Mouse (Mus musculus) embryonic facial prominence, embryonic 14.5 days (tissue): ENCODE measurements around the gene Aars. TPM values are rescaled to one million over a fixed set of nuclear protein-coding genes. Genes with fewer than 3 reads are reported as not detected.

Experiments used
- ATAC-seq: fragments of 200-750 bp; cut with Nextera tagmentation; 2 replicates; pipeline ENCODE4 v1.8.0; 2017; ENCODE audit warnings: low read depth, moderate number of reproducible peaks, moderate TSS enrichment
- DNase-seq: peaks from one replicate; pipeline ENCODE4 v3.0.0-alpha.2; 2015; ENCODE audit warnings: low spot score
- H3K27ac ChIP-seq: fragments of 300-500 bp; sonication (generic); replicated peaks from 2 replicates; pipeline ENCODE4 v1.5.1; 2014; ENCODE audit warnings: low read depth, mild to moderate bottlenecking, low read length, moderate library complexity
- H3K27me3 ChIP-seq: fragments of 300-500 bp; sonication (generic); replicated peaks from 2 replicates; pipeline ENCODE4 v1.6.1; 2014; ENCODE audit warnings: low read length; ENCODE audit not compliant: control insufficient read depth, insufficient read depth
- H3K36me3 ChIP-seq: fragments of 300-500 bp; sonication (generic); 2 replicates; pipeline ENCODE4 v1.6.1; 2014; ENCODE audit warnings: low read length, mixed read lengths; ENCODE audit not compliant: control insufficient read depth, insufficient read depth
- H3K4me1 ChIP-seq: fragments of 300-500 bp; sonication (generic); 2 replicates; pipeline ENCODE4 v1.6.1; 2014; ENCODE audit warnings: antibody characterized with exemption, low read length; ENCODE audit not compliant: control insufficient read depth, insufficient read depth
- H3K4me2 ChIP-seq: fragments of 300-500 bp; sonication (generic); 2 replicates; pipeline ENCODE4 v1.6.1; 2014; ENCODE audit warnings: low read depth, mild to moderate bottlenecking, low read length, moderate library complexity, mixed read lengths
- H3K4me3 ChIP-seq: fragments of 300-500 bp; sonication (generic); 2 replicates; pipeline ENCODE4 v1.5.1; 2014; ENCODE audit warnings: low read depth, mild to moderate bottlenecking, low read length
- H3K9ac ChIP-seq: fragments of 300-500 bp; sonication (generic); 2 replicates; pipeline ENCODE4 v1.6.1; 2014; ENCODE audit warnings: low read depth, mild to moderate bottlenecking, low read length, moderate library complexity, mixed read lengths
- H3K9me3 ChIP-seq: fragments of 300-500 bp; sonication (generic); 2 replicates; pipeline ENCODE4 v1.6.1; 2016; ENCODE audit warnings: low read length; ENCODE audit not compliant: control insufficient read depth
- WGBS: fragments of 180-500 bp; shearing (Covaris S2); extraction: QIAGEN DNeasy Blood & Tissue Kit; methylation state at CpG from one replicate; pipeline ENCODE4 v1.1.7; 2014; 5-methylcytosine and 5-hydroxymethylcytosine counted together
- polyA plus RNA-seq: library from polyadenylated mRNA; unstranded; fragments of >200 nt; fragmentation: Nextera tagmentation; extraction: Ambion mirVana; gene quantifications from 2 replicates; pipeline ENCODE4 v1.2.1, GENCODE M21; 2014

Gene Aars
- polyA plus RNA-seq, 1 experiment from 2014 or later, result 48.9 TPM

DNA sequence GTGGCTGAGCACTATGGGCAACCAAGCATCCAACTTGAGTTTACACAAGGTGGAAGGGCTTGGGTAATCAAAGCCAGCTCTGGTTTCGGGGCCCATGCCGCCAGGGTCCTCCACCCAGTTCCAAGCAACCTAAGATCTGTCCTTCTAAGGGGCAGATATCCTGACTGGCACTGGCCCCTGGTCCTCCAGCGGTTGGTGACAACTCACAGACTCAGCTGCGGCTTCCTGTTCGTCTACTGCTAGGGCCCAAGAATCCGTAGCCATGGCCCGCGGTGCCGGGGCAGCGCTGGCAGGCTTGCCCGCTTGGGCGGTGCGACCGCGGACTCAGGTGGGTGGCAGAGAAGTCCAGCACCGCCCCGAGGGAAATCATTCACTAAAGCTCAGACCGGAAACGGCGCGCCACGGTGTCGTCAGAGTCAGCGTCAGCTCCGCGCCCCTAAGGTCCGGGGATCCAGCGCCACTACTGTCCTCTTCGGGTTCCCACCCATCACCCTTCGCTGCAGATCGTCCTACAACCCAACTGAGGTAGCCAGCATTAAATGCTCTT lies 5.5 kb upstream of the Aars start:
- DNase-seq (peak; percentile 90), ATAC-seq (peak; percentile 90)
- Histone ChIP-seq H3K4me2 (peak overlapping the region; percentile 54), H3K9me3 (no peaks in the 10 kb centered on the region), H3K27ac (no peak overlapping the region; the same call in 1 of the 2 replicates), H3K36me3 (no peaks in the 10 kb centered on the region), H3K27me3 (peaks cover 4% of the 10 kb centered on the region; the same call in 1 of the 2 replicates), H3K4me1 (0 out of 2 replicates have a peak, but pooled peaks cover 3% of the 10 kb centered on the region), H3K4me3 (peak overlapping the region; percentile 68), H3K9ac (peak overlapping the region; percentile 77)
- WGBS, result under 1% methylated on average over 29 of the region's 31 CpGs

DNA sequence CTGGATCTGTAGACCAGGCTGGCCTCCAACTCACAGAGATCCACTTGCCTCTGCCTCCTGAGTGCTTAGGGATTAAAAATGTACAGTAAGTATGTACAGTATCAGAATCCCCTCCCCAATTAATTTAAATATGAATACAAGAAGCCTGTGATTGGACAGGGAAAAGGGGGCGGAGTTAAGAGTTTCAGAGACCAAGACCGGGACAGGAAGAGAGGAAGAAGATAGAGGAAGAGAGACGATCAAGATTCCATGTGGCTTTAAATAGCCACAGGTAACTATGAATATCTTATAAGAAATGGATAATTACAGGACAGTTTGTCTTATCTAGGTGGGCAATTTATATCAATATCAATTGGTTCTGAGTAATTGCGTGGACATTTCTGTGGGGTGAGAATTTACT lies 3.4 kb upstream of the Aars start:
- Histone ChIP-seq H3K4me2 (no peak overlapping the region), H3K27me3 (peaks cover 4% of the 10 kb centered on the region; the same call in 1 of the 2 replicates), H3K9ac (no peak overlapping the region), H3K9me3 (no peaks in the 10 kb centered on the region), H3K4me3 (no peak overlapping the region), H3K4me1 (peaks cover 6% of the 10 kb centered on the region; the same call in 1 of the 2 replicates), H3K27ac (no peak overlapping the region), H3K36me3 (no peaks in the 10 kb centered on the region)
- DNase-seq (no peak), ATAC-seq (no peak)
- 55% methylated on average over 4 of the region's 4 CpGs for WGBS

DNA sequence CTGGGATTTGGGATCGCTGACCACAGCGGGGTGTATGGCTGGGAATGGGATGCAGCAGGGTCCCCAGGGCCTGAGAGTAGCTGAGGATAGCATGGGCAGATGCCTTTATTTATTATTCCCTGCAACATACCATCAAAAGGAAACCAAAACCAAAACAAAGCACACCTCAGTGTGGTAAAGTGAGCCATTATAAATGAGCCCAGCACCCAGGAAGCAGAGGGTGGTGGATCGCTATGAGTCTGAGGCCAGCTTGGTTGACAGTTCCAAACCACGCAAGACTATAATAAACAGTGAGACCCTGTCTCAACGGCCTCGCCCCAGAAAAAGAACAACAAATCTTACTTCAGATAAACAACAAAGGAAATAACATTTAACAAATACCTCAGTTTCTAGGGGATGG lies 2.9 kb upstream of the Aars start:
- DNase-seq (no peak), ATAC-seq (no peak)
- Histone ChIP-seq H3K4me2 (no peak overlapping the region), H3K4me1 (peaks cover 10% of the 10 kb centered on the region; the same call in 1 of the 2 replicates), H3K9me3 (no peaks in the 10 kb centered on the region), H3K9ac (no peak overlapping the region), H3K36me3 (no peaks in the 10 kb centered on the region), H3K4me3 (no peak overlapping the region), H3K27me3 (peaks cover 4% of the 10 kb centered on the region; the same call in 1 of the 2 replicates), H3K27ac (no peak overlapping the region)
- 77% methylated on average over 6 of the region's 6 CpGs for WGBS

DNA sequence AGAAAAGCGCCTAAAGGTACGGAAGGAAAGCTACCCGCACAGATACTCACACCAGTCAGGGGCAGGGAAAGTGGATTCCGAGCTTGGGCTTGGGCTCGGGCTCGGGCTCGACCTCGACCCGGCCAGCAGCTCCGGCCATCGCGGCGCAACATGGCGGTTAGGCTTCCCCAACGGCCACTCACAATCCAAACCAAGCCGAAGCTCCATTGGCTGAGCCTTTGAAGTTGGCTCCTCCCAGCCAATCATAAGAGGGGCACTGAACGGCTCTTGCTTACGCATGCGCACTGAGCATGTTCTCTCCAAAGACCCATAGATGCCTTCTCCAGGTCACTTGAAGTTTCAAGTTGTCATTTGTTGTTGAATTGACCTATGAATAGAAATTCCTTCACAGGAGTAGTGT lies 1.4 kb upstream of the Aars start, which contains the start of gene Ddx19b:
Gene Ddx19b, minus strand, starts transcription at position 180 of the 400 bp plus-strand sequence.
- Histone ChIP-seq H3K36me3 (peaks cover 5% of the 10 kb centered on the region; the same call in 1 of the 2 replicates), H3K4me2 (no peak within 1 kb of the TSS), H3K27me3 (peaks cover 4% of the 10 kb centered on the region; the same call in 1 of the 2 replicates), H3K4me3 (no peak within 1 kb of the TSS), H3K9ac (no peak within 1 kb of the TSS), H3K27ac (no peak within 1 kb of the TSS), H3K4me1 (peaks cover 18% of the 10 kb centered on the region), H3K9me3 (no peaks in the 10 kb centered on the region)
- no peak for DNase-seq
- 92% methylated on average over 19 of the region's 19 CpGs for WGBS
- ATAC-seq, result no peak

DNA sequence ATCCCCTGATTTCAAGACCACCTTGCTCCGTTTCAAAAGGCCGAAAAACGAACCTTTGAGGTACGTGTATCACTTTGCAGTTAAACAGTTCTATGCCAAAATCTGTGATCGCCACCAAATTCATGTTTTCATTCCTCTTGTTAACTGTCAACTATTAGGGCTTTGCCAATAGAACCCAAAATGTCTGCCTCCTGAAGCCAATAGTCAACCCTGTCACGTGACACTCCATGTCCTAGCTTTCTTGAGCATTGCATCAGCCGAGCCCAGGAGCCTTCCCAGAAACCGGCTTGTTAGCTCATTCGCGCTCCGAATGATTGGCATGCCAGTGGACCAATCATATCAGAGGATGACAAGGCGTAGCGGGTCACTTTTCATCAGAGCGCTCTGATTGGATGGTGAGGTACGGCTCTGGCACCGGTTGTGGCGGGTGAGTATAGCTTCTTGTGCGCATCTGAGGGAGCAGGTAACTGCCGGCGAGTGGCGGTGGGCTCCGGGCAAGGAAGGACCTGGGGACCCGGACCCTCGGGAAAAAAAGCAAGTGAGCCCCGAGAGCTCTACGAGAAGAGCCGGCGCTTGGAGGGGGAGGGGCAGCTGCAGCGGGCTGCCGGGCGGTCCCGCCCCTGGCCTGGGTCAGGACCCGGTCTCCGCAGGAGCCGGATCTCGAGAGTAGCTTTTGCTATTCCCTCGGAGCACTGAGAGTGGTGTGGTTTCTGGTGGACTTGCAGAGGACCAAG lies 705 bp downstream of the Aars start:
- H3K4me1 ChIP-seq, result peaks cover 15% of the 10 kb centered on the region
- peak overlapping the region; percentile 50; the same call in 1 of the 2 replicates for H3K27ac ChIP-seq
- H3K9me3 ChIP-seq, result no peaks in the 10 kb centered on the region
- H3K36me3 ChIP-seq, result peaks cover 25% of the 10 kb centered on the region
- peaks cover 4% of the 10 kb centered on the region; the same call in 1 of the 2 replicates for H3K27me3 ChIP-seq
- WGBS, result 7% methylated on average over 35 of the region's 37 CpGs
- peak; percentile 100 for ATAC-seq
- H3K4me3 ChIP-seq, result peak overlapping the region; percentile 63
- peak overlapping the region; percentile 74 for H3K4me2 ChIP-seq
- peak; percentile 100 for DNase-seq
- peak overlapping the region; percentile 77 for H3K9ac ChIP-seq

DNA sequence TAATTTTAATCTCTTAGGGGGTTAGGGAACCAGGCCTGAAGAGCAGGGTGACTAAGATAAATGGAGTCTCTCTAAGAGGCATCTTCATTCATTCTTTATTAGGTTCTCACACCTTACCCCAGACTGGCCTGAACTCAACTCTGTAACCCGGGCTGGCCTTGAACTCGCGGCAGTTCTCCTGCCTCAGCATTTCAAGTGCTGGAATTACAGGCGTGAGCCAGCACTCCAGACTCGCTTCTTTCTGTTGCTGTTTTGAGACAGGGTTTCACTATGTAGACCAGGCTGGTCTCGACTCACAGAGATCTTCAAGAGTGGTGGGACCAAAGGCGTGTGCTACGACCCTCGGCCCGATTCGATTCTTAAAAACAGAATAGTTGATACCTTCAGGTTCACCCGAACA lies 1.3 kb downstream of the Aars start:
- H3K36me3 ChIP-seq, result peaks cover 31% of the 10 kb centered on the region
- ATAC-seq (0 out of 2 replicates have a peak, but pooled peaks have one; percentile 0), DNase-seq (peak; percentile 15)
- peak overlapping the region; percentile 63 for H3K4me3 ChIP-seq
- H3K4me1 ChIP-seq, result peaks cover 15% of the 10 kb centered on the region
- peak overlapping the region; percentile 74 for H3K4me2 ChIP-seq
- H3K9me3 ChIP-seq, result no peaks in the 10 kb centered on the region
- H3K27me3 ChIP-seq, result peaks cover 4% of the 10 kb centered on the region; the same call in 1 of the 2 replicates
- WGBS, result 21% methylated on average over 12 of the region's 12 CpGs
- H3K27ac ChIP-seq, result peak overlapping the region; percentile 50; the same call in 1 of the 2 replicates
- H3K9ac ChIP-seq, result peak overlapping the region; percentile 77

DNA sequence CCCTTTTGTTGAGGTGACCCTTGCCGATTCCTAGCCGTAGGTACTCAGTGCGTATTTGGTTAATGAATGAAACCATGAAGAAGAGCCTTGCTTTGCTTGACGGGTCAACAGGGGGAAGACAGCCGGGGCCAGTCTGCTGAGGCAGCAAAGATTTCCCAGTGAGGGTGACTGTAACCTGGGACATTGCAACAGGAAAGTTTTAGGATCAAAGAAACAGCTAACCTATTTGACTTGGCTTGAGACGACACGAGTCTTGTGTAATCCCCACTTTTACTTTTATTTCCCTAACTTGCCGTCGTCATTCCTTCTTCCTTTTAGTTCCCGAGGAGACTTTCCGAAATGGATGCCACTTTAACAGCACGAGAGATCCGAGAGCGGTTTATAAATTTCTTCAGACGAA lies 3.6 kb downstream of the Aars start:
- H3K4me2 ChIP-seq, result no peak overlapping the region
- H3K36me3 ChIP-seq, result peaks cover 51% of the 10 kb centered on the region
- no peak overlapping the region for H3K9ac ChIP-seq
- H3K27me3 ChIP-seq, result no peaks in the 10 kb centered on the region
- no peak overlapping the region for H3K4me3 ChIP-seq
- whole genome bisulfite sequencing, result 94% methylated on average over 15 of the region's 15 CpGs
- ATAC-seq (no peak), DNase-seq (no peak)
- no peaks in the 10 kb centered on the region for H3K9me3 ChIP-seq
- H3K4me1 ChIP-seq, result peaks cover 15% of the 10 kb centered on the region
- H3K27ac ChIP-seq, result no peak overlapping the region

DNA sequence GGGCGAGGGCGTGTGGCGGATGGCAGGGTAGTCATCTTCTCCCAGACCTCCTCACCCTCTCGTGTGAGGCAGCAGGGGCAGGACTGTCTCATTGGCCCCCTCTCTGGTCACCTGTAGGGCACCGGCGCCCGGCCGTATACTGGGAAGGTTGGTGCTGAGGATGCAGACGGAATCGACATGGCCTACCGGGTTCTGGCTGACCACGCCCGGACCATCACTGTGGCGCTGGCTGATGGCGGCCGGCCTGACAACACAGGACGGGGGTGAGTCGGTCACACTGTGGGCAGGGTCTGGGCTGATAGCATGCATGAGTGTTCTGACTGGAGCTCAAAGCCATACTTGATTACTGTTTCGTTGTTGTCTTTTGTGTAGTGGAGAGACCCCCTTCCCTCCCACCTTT lies 9.6 kb downstream of the Aars start:
- no peak overlapping the region for H3K4me2 ChIP-seq
- 97% methylated on average over 18 of the region's 19 CpGs for WGBS
- no peaks in the 10 kb centered on the region for H3K4me1 ChIP-seq
- H3K4me3 ChIP-seq, result no peak overlapping the region
- no peaks in the 10 kb centered on the region for H3K27me3 ChIP-seq
- peaks cover 97% of the 10 kb centered on the region for H3K36me3 ChIP-seq
- H3K27ac ChIP-seq, result no peak overlapping the region
- no peak overlapping the region for H3K9ac ChIP-seq
- ATAC-seq (no peak), DNase-seq (no peak)
- H3K9me3 ChIP-seq, result no peaks in the 10 kb centered on the region
